Mouse (Mus musculus) lung, embryonic 15.5 days (tissue): ENCODE data around the gene Ptpre. TPM values are rescaled to one million over a fixed set of nuclear protein-coding genes. Genes with fewer than 3 reads are reported as not detected.

Experiments used
- ATAC-seq: fragments of 200-750 bp; cut with Nextera tagmentation; 2 replicates; pipeline ENCODE4 v1.8.0; 2017; ENCODE audit warnings: moderate number of reproducible peaks, borderline replicate concordance; ENCODE audit not compliant: low FRiP score, low TSS enrichment; ENCODE audit errors: extremely low read depth
- H3K27ac ChIP-seq: fragments of 300-500 bp; sonication (generic); 2 replicates; pipeline ENCODE4 v1.5.1; 2015; ENCODE audit warnings: moderate library complexity, mild to moderate bottlenecking, inconsistent platforms
- H3K27me3 ChIP-seq: fragments of 300-500 bp; sonication (generic); 2 replicates; pipeline ENCODE4 v1.6.1; 2015; ENCODE audit warnings: inconsistent platforms
- H3K36me3 ChIP-seq: fragments of 300-500 bp; sonication (generic); 2 replicates; pipeline ENCODE4 v1.6.1; 2015; ENCODE audit warnings: inconsistent platforms
- H3K4me1 ChIP-seq: fragments of 300-500 bp; sonication (generic); 2 replicates; pipeline ENCODE4 v1.6.1; 2015; ENCODE audit warnings: inconsistent platforms
- H3K4me2 ChIP-seq: fragments of 300-500 bp; sonication (generic); 2 replicates; pipeline ENCODE4 v1.6.1; 2015; ENCODE audit warnings: inconsistent platforms, mild to moderate bottlenecking, moderate library complexity
- H3K4me3 ChIP-seq: fragments of 300-500 bp; sonication (generic); 2 replicates; pipeline ENCODE4 v1.5.1; 2015; ENCODE audit warnings: mild to moderate bottlenecking, inconsistent platforms
- H3K9ac ChIP-seq: fragments of 300-500 bp; sonication (generic); 2 replicates; pipeline ENCODE4 v1.6.1; 2015; ENCODE audit warnings: inconsistent platforms
- H3K9me3 ChIP-seq: fragments of 300-500 bp; sonication (generic); 2 replicates; pipeline ENCODE4 v1.6.1; 2016; ENCODE audit warnings: inconsistent platforms
- WGBS: fragments of 180-500 bp; shearing (Covaris S2); methylation state at CpG from one replicate; pipeline ENCODE4 v1.1.7; 2015; 5-methylcytosine and 5-hydroxymethylcytosine counted together
- polyA plus RNA-seq: library from polyadenylated mRNA; unstranded; fragments of >200 nt; fragmentation: Nextera tagmentation; extraction: Ambion mirVana; gene quantifications from 2 replicates; pipeline ENCODE4 v1.2.1, GENCODE M21; 2015

The Ptpre gene
- polyA plus RNA-seq, 1 experiment from 2014 or later = 2.2 TPM

- Histone ChIP-seq H3K9me3 (no peaks in the 10 kb centered on the region), H3K4me2 (no peak overlapping the region), H3K4me3 (no peak overlapping the region), H3K36me3 (peaks cover 48% of the 10 kb centered on the region), H3K27me3 (no peaks in the 10 kb centered on the region), H3K4me1 (peaks cover 23% of the 10 kb centered on the region), H3K9ac (no peak overlapping the region), H3K27ac (no peak overlapping the region)
- ATAC-seq = no peak
- whole genome bisulfite sequencing = 58% methylated on average over 2 of the region's 2 CpGs
Observed at GRCm38 (mm10) chr7:135710702-135711101, 173.4 kb downstream of the Ptpre start.

- Histone ChIP-seq H3K4me3 (no peak overlapping the region), H3K4me2 (peak overlapping the region; percentile 63; the same call in 1 of the 2 replicates), H3K27me3 (no peaks in the 10 kb centered on the region), H3K9ac (no peak overlapping the region), H3K36me3 (peaks cover 30% of the 10 kb centered on the region), H3K4me1 (peaks cover 30% of the 10 kb centered on the region), H3K9me3 (no peaks in the 10 kb centered on the region), H3K27ac (no peak overlapping the region)
- WGBS = 86% methylated on average over 1 of the region's 1 CpGs
- ATAC-seq = no peak
Observed at GRCm38 (mm10) chr7:135712534-135712933, 175.3 kb downstream of the Ptpre start.

- Histone ChIP-seq H3K27me3 (no peaks in the 10 kb centered on the region), H3K4me1 (peaks cover 30% of the 10 kb centered on the region), H3K9ac (no peak overlapping the region), H3K27ac (no peak overlapping the region), H3K9me3 (no peaks in the 10 kb centered on the region), H3K4me2 (peak overlapping the region; percentile 63), H3K36me3 (peaks cover 22% of the 10 kb centered on the region), H3K4me3 (peak overlapping the region; percentile 83)
- no peak for ATAC-seq
- WGBS = 75% methylated on average over 8 of the region's 8 CpGs
Observed at GRCm38 (mm10) chr7:135713326-135713725, 176.0 kb downstream of the Ptpre start.

GRCm38 (mm10) chr7:135715166-135715565 is 177.9 kb downstream of the Ptpre start:
- Histone ChIP-seq H3K27me3 (no peaks in the 10 kb centered on the region), H3K27ac (peak overlapping the region; percentile 87; the same call in 1 of the 2 replicates)

GRCm38 (mm10) chr7:135715642-135716444 is 178.6 kb downstream of the Ptpre start, which contains the start of gene Mki67:
TSS of gene Mki67 (minus strand) at chr7:135716361.
- Histone ChIP-seq H3K27me3 (no peaks in the 10 kb centered on the region), H3K4me3 (peak within 1 kb of the TSS; percentile 83), H3K27ac (peak within 1 kb of the TSS; percentile 87), H3K4me1 (peaks cover 30% of the 10 kb centered on the region), H3K4me2 (peak within 1 kb of the TSS; percentile 63), H3K9me3 (no peaks in the 10 kb centered on the region), H3K9ac (peak within 1 kb of the TSS; percentile 90), H3K36me3 (no peaks in the 10 kb centered on the region)
- under 1% methylated on average over 79 of the region's 82 CpGs for WGBS
- ATAC-seq = no peak; the same call in 1 of the 2 replicates

More at GRCm38 (mm10) chr7:135715166-135715565, 177.9 kb downstream of the Ptpre start:
- H3K36me3 ChIP-seq = peaks cover 5% of the 10 kb centered on the region; the same call in 1 of the 2 replicates
- ATAC-seq = no peak
- no peaks in the 10 kb centered on the region for H3K9me3 ChIP-seq
- peaks cover 30% of the 10 kb centered on the region for H3K4me1 ChIP-seq
- peak overlapping the region; percentile 83 for H3K4me3 ChIP-seq
- WGBS = 3% methylated on average over 7 of the region's 7 CpGs
- peak overlapping the region; percentile 90 for H3K9ac ChIP-seq
- peak overlapping the region; percentile 63 for H3K4me2 ChIP-seq

- ATAC-seq = peak; percentile 97
- Histone ChIP-seq H3K9me3 (no peaks in the 10 kb centered on the region), H3K27me3 (no peaks in the 10 kb centered on the region), H3K27ac (0 out of 2 replicates have a peak overlapping the region, but pooled peaks have one; percentile 33), H3K36me3 (no peaks in the 10 kb centered on the region), H3K4me3 (peak overlapping the region; percentile 83), H3K9ac (peak overlapping the region; percentile 90), H3K4me1 (peaks cover 28% of the 10 kb centered on the region), H3K4me2 (peak overlapping the region; percentile 63)
- WGBS = 0% methylated on average over 22 of the region's 28 CpGs
Observed at GRCm38 (mm10) chr7:135716445-135716877, 179.2 kb downstream of the Ptpre start.

DNA sequence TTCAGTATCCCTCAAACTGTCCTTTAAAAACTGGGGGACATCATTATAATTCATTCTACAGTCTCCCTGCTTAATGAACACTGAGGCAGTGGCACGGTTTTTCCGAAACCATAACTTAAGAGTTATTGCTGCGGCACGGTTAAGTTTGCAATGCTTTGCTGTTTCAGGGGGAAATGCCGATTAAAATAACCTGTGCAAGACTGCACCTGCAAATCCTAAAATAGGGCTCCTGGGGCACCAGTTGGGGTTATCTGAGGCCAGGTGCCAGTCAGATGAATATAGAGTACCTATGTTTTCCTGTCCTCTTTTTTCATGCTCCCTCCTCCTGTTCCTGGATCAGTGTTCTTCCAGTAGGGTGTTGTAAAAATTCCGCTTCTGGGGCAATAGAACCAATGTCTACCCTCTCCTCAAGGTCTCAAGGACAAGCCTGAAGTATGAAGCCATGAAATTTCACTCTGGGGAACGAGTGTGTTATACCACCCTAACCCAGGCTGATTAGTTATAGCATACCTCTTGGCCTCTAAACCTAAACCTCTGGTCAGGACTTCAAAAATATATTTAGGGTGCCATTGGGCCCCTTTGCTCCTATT is 179.8 kb downstream of the Ptpre start:
- peak overlapping the region; percentile 83 for H3K4me3 ChIP-seq
- no peak for ATAC-seq
- H3K4me2 ChIP-seq = peak overlapping the region; percentile 62
- H3K27ac ChIP-seq = 0 out of 2 replicates have a peak overlapping the region, but pooled peaks have one; percentile 33
- no peaks in the 10 kb centered on the region for H3K27me3 ChIP-seq
- 54% methylated on average over 7 of the region's 7 CpGs for WGBS
- H3K9ac ChIP-seq = peak overlapping the region; percentile 21
- H3K36me3 ChIP-seq = no peaks in the 10 kb centered on the region
- peaks cover 27% of the 10 kb centered on the region for H3K4me1 ChIP-seq
- H3K9me3 ChIP-seq = no peaks in the 10 kb centered on the region

DNA sequence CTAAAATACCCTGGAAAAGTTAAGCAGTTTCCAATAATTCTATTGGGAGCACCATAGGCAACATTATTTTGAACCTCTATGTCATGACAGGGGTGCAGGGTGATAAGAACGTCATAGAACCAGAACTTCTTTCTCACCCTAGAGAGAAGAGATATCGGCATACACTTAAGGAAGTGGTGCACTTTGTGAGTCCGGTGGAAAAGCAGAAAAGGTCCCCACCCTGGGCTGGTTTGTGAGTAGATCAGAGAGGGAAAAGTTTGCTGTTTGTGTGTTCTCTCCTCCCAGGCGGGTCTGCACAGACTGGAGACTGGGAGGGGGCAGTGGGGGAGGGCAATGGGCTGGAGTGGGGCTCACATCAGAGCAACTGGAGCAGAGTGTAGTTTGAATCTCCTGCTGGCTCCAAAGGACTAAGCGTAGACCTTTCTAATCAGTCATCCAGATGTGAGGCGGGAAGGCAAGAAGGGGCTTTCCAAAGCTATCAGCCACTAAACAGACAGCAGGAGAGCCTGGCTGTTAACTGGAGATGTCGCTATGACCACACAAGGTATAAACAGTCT is 184.2 kb downstream of the Ptpre start:
- H3K4me2 ChIP-seq = no peak overlapping the region
- no peaks in the 10 kb centered on the region for H3K27me3 ChIP-seq
- ATAC-seq = peak; percentile 47; the same call in 1 of the 2 replicates
- H3K9ac ChIP-seq = no peak overlapping the region
- H3K9me3 ChIP-seq = no peaks in the 10 kb centered on the region
- peaks cover 25% of the 10 kb centered on the region for H3K4me1 ChIP-seq
- H3K36me3 ChIP-seq = no peaks in the 10 kb centered on the region
- WGBS = 59% methylated on average over 7 of the region's 7 CpGs
- H3K4me3 ChIP-seq = no peak overlapping the region
- no peak overlapping the region for H3K27ac ChIP-seq

DNA sequence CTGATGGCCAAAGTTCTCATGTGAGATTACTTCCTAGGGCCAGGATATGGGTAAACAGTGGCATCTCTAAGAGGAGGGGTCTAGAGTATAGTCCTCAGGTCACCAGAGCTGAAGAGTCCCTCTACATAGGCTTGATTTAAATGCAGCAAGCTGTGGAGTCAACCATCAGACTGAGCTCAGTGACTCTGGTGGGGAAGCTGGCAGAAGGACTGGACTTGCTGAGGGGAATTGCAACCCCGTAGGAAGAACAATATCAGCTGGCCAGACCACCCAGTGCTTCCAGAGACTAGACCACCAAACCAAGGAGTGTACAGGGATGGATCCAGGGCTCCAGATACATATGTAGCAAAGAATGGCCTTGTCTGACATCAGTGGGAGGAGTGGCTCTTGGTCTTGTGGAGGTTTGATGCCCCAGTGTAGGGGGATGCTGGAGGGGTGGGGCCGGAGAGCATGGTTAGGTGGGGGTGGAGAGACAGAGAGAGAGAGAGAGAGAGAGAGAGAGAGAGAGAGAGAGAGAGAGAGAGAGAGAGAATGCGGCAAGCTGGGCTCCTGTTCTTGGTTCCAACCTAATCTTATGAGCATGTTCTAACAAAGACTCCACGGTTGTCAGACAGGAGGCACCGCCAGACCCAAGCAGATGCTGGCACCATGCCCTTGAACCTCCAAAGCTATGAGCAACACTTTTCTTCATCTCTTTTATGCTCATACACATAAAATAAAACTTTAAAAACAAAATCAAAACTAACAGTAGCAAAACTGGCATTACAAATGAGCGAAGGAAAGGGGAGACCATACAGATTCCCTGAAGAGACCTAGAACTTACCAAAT is 184.9 kb downstream of the Ptpre start:
- H3K4me2 ChIP-seq = no peak overlapping the region
- no peak overlapping the region for H3K4me3 ChIP-seq
- H3K27ac ChIP-seq = 0 out of 2 replicates have a peak overlapping the region, but pooled peaks have one; percentile 37
- H3K36me3 ChIP-seq = no peaks in the 10 kb centered on the region
- ATAC-seq = no peak
- WGBS = 63% methylated on average over 6 of the region's 6 CpGs
- H3K4me1 ChIP-seq = peaks cover 19% of the 10 kb centered on the region
- H3K9ac ChIP-seq = no peak overlapping the region
- no peaks in the 10 kb centered on the region for H3K9me3 ChIP-seq
- H3K27me3 ChIP-seq = no peaks in the 10 kb centered on the region

- H3K36me3 ChIP-seq = no peaks in the 10 kb centered on the region
- H3K9me3 ChIP-seq = no peaks in the 10 kb centered on the region
- ATAC-seq = peak; percentile 53; the same call in 1 of the 2 replicates
- peak overlapping the region; percentile 21; the same call in 1 of the 2 replicates for H3K9ac ChIP-seq
- no peak overlapping the region for H3K4me2 ChIP-seq
- H3K27me3 ChIP-seq = no peaks in the 10 kb centered on the region
- H3K27ac ChIP-seq = peak overlapping the region; percentile 77
- peaks cover 17% of the 10 kb centered on the region for H3K4me1 ChIP-seq
- no peak overlapping the region for H3K4me3 ChIP-seq
- 26% methylated on average over 6 of the region's 6 CpGs for whole genome bisulfite sequencing
Observed at GRCm38 (mm10) chr7:135723672-135724341, 186.5 kb downstream of the Ptpre start.

DNA sequence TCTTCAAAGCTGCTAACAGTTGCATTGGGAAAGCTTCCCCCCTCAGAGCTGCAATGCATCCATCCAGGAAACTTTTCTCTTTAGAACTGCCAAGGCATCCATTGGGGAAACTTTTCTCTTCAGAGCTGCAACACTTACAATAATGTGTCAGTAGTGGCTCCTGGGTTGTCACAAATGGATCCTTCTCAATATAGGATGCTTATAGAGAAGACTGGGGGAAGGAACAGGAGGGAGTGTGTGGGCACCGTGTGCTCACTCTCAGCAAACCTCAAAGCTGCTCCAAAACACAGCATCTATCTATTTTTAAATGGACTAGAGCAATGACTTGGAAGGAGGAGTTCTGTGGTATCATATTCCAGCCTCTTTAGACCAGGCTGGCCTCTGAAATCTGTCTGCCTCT is 189.4 kb downstream of the Ptpre start:
- no peak for ATAC-seq
- H3K36me3 ChIP-seq = no peaks in the 10 kb centered on the region
- no peaks in the 10 kb centered on the region for H3K27me3 ChIP-seq
- peaks cover 17% of the 10 kb centered on the region for H3K4me1 ChIP-seq
- H3K4me2 ChIP-seq = no peak overlapping the region
- no peak overlapping the region for H3K9ac ChIP-seq
- no peak overlapping the region for H3K4me3 ChIP-seq
- no peaks in the 10 kb centered on the region for H3K9me3 ChIP-seq
- no peak overlapping the region for H3K27ac ChIP-seq
- 77% methylated on average over 1 of the region's 1 CpGs for WGBS
